Mouse (Mus musculus): ENCODE results near the gene Rsl24d1.

DNA sequence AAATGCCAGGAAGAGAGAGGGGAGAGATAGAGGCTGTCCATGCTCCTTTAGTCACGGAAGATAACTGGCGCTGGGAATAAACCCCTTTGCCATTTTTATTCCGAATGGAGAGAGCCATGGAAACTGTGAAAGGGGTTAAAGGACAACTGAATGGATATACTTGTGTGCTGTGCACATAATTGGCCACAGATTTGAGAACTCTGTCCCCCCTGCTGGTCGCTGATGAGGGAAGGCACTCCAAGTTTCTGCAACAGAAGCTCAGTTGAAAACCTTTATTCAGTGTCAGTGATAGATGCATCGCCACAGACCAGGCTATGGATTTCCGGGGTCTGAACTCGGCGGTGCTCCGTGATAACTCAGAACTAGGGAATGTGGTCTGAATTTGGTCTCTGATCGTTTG, 23.1 kb upstream of the Rsl24d1 start:
- TF ChIP-seq CTCF (conservative IDR thresholded peaks at IDR 0.05; ENCODE audit: insufficient read depth, insufficient read length, low read depth, low read length) (no peak), POLR2A (IDR thresholded peaks at IDR 0.05; ENCODE audit: low read depth, low read length) (no peak)
